Mouse (Mus musculus) v-Abl transformed pro-B cells (cell line): ENCODE results near the gene Scn8a.

Source experiments
- in situ Hi-C, 2 experiments: fragments of 400-800 bp; cut with MboI; formaldehyde crosslinking; loops; one replicate each; pipeline ENCODE4 v1.15.1; 2025; ENCODE audit not compliant: unreplicated experiment in 2 of 2

Scn8a gene

DNA sequence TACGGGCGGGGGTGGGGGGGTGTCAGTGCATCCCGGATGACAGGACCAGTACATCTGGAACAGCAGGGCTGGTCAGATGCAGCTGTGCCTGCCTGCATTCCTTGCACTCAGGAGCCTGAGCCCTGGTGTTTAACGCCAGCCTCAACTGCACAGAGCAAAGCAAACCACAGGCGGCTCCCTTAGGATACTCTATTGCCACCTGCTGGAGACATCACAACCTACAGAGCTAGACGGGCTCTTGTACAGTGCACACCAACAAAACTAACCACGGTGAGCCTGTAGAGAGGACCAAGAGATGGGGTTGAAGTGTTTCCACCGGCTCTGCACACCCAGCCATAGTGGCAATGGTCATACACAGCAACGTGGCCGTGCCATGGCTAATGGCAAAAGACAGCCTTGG, 186.6 kb downstream of the Scn8a start:
- in situ Hi-C loops = loop anchor here in 1 of 2 experiments (25.0 kb wide), 1 partner anchor 1494 kb away; no protein-coding TSS in a partner anchor

DNA sequence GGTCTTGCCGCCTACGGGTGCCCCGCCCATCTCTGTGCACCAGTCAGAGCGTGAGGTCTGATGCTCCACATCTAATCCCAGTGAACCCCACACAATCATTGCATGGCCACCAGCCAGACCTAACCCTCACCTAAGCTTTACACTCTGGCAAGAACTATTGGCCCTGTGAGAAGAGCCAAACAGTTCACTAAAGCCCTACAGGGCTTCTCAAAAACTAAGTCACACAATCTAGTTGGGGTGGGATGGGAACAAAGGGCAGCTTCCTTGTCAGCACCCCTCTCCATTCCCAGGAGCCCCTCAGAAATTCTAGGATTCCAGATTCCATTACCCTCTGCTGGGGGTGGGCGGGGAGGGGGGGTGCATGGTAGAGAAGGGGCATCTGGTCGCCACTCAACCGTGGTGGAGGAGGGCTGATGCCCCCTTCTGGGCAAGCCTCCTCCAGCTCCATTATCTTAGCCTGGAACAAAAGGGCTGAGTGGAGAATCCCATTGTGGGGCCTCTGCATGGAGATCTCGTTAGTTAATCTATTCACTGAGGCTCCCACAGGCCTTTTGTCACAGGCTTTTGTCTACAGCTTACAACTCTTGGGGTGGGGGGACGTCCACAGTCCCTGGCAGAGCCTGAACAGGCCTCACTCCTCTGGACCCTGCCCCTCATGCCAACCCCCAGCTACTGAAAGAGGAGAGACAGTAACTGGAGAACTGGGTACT, 190.1 kb downstream of the Scn8a start:
- in situ Hi-C loops = loop anchor here in 1 of 2 experiments (25.0 kb wide), 1 partner anchor 1497 kb away; no protein-coding TSS in a partner anchor

DNA sequence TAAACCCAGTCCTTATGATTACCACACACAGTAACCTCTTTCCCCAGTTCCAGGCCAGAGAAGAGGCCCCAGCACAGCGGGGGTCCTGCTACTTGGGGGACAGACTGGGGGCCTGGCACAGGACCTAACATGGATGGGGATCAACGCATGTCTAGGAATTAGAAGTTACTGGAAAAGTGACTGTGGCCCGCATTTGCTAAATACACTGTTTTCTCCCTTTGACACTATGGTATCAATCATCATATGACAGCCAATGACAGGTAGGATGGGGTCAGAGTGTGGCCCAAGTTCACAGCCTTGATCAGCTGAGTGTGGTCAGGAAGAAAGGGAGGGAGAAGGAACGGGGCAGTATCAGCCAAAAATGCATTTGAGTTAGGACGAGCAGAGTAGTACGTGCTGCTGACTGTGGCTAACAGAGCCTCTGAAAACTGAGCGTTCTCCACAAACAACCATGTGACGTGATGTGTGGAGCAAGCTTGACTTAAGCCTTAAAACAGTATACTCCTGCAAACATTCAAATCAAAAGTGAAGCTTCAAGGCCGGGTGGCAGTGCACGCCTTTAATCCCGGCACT, 190.7 kb downstream of the Scn8a start:
- in situ Hi-C loops = loop anchor here in 1 of 2 experiments (25.0 kb wide), 1 partner anchor 1498 kb away; no protein-coding TSS in a partner anchor

DNA sequence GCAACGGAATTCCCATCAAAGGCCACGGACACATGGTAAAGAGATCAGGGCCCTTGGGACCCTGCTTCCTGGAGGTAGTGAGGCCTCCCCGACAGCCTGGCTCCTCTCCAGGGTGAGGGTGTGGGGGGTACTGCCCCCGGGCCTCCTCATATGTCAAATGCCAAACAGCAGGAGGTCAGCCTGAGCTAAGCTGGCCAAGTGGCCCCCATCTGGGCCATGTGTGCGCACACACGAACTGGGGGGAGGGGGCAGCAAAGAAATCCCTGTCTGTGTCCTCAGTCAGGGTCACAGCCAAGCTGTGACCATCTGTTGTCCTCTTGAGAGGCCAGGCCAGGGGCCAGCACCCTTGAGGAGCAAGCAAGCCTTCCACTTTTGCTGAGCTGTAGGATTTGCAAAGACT, 195.4 kb downstream of the Scn8a start:
- in situ Hi-C loops = loop anchor here in 1 of 2 experiments (25.0 kb wide), 1 partner anchor 1503 kb away; no protein-coding TSS in a partner anchor

DNA sequence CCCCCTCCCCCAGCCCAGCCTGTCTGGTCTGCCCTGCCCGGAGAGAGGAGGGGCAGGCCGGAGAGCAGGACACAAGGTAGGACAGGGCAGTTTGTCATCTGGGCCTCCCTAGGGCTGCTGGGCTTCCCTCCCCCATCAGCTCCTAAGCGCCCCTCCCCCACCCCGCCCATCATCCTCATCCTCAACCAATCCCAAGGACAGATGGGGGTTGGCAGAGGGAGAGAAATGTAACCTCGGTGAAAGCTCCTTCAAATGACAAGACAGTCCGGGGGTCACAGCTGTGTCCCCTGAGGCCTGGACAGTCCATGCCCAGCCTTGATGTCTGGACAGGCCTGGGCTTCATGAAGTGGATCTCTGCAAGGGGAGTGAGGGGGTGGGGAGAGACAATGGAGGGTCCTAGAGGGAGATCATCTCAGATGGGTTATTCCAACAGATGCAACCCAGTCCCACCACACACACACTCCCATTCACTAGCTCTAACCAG, 196.7 kb downstream of the Scn8a start:
- in situ Hi-C loops = loop anchor here in 1 of 2 experiments (25.0 kb wide), 1 partner anchor 1504 kb away; no protein-coding TSS in a partner anchor

DNA sequence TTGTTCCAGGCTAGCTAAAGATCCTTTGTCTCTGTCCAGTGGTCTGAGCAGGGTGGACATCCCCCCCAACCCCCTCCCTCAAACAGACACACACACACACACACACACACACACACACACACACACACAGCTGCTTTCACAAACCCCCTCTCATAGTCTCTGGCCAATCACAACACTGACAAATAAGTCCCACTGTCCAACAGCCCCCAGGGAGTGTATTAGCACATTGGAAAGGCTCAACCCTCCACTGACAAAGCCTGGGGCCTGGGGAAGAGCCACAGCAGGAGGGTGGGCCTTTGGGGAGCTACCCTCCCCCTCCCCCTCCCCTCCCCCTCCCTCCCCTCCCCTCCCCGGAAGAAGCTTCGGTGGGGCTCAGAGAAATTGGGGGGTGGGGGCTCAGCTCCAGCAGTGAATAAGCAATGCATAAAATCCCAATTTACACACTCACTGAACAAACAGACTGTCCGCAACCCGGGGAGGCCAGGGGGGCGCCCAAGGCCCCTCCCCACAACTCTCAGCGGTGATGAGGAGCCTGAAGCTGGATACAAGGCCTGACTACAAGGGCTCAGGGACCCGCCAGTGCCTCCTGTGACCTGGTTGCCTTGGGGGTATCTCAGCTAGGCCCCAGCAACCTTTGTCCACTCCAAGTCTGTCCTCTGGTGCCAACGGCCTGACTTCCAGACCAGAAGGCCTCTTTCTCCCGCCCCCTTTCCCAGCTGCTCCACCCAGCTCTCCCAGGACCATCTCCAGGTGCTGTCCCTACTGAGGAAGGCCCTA, 197.4 kb downstream of the Scn8a start:
- in situ Hi-C loops = loop anchor here in 1 of 2 experiments (25.0 kb wide), 1 partner anchor 1505 kb away; no protein-coding TSS in a partner anchor

DNA sequence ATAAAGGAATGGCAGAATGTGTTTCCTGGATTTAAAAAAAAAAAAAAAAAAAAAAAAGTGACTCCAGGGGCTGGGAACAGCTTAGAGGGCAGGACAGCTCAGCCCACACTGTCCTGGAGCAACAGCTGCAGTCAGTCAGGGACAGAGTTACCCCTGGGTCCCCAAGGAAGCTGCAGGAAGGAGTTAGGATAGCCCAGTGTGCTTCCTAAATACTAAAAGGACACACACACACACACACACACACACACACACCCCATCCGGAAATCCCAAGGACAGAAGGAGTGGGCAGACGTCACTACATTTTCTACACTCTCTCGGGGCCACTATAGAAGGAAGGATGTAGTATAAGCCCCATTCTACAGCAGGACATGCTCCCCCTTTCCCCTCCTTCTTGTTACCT, 198.4 kb downstream of the Scn8a start:
- in situ Hi-C loops = loop anchor here in 1 of 2 experiments (25.0 kb wide), 1 partner anchor 1506 kb away; no protein-coding TSS in a partner anchor

DNA sequence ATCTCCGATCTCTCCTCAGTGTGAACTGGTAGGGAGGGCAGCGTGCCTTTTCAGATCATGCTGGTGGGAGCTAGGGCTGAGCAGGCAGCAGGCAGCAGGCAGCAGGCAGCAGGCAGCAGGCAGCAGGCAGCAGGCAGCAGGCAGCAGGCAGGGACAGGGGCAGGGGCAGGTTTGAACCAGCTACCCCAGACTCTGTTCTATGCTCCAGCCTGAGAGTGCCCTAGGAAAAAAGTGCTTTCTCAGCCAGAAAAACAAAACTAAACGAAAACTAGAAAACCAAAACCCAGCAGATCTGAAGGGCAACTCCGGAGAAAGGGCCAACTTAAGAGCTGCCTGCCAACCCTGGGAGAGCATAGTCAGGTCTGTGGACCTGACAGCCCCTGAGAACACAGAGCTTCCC, 199.0 kb downstream of the Scn8a start:
- in situ Hi-C loops = loop anchor here in 1 of 2 experiments (25.0 kb wide), 1 partner anchor 1506 kb away; no protein-coding TSS in a partner anchor

DNA sequence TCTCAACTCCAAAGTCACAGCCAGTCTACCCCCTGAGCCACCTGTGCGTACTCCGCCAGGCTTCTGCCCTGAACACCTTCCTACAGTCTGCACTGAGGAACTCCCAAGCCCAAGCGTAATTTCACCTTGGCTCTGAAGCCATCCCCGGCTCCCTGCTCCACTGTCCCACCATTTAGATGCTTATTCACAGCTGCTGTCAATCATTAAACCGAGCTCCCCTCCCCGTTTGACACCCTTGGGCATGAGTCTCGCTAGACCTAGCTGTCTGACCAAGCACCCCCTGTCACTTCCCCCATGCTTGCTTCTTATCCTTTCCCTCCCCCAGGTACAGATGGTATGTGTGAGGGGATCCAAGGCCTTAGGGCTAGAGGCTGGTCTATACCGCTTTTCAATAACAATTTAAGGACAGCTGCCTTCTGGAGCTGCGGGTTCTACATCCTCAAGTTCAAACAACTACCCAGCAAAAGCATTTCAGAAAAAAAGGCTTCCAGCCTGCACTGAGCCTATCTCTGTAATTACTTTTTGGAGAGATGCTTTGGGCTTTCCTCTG, 200.1 kb downstream of the Scn8a start:
- in situ Hi-C loops = loop anchor here in 1 of 2 experiments (25.0 kb wide), 1 partner anchor 1507 kb away; no protein-coding TSS in a partner anchor

DNA sequence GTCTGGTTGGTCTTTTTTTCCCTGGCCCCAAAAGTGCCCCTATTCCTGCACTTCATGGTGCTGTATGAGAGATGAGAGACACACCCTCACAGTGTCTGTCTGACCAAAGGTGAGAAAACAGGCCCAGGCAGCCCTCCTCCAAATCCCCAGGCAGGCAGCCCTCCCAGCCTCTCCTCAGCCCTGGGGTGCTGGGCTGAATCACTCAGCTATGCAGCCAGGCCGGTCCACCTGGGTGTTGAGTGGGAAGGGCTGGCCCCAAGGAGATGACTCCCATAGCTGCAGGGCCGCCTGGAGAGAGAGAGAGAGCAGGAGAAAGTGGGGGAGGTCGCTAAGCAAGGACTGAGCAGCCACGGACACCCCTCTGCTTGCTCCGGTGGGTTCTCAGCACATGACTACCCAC, 201.1 kb downstream of the Scn8a start:
- in situ Hi-C loops = loop anchor here in 1 of 2 experiments (25.0 kb wide), 1 partner anchor 1508 kb away; no protein-coding TSS in a partner anchor

DNA sequence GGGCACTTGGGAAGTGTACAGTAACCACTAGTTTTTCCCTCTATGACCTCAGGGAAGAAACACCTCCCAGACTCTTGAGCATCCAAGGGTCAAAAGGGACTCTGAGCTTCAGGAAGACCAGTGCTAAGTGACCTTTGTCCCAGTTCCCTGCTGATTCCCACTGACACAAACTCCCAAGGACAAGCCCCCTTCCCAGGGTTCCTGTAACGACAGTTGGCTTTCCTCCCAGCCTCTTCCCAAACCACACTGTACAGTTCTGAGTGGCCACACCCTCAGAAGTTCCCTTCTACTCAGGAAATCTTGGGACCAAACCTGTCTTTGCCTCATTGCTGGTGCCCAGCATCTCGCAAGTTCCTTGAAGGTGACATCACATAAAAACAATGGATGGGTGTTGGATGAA, 203.1 kb downstream of the Scn8a start:
- in situ Hi-C loops = loop anchor here in 1 of 2 experiments (25.0 kb wide), 1 partner anchor 1510 kb away; no protein-coding TSS in a partner anchor

DNA sequence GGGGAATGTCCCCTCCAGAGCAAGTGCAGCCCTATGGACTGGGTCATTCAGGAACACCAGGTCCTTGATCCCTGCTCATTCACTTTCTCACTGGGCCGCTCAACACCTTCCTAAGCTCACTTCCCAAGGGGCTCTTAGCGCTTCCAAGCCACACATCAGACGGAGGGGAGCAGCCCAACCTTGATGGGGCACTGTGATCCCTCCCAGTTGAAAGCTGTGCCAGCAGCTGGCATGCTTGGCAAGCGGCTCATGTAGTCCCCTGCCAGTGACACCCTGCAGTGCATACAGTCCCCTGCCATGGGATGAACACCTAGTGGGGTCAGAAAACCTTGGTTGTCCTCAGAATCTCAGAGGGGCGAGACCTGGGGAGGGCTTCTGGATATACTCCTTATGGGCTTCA, 204.4 kb downstream of the Scn8a start:
- in situ Hi-C loops = loop anchor here in 1 of 2 experiments (25.0 kb wide), 1 partner anchor 1512 kb away; no protein-coding TSS in a partner anchor

DNA sequence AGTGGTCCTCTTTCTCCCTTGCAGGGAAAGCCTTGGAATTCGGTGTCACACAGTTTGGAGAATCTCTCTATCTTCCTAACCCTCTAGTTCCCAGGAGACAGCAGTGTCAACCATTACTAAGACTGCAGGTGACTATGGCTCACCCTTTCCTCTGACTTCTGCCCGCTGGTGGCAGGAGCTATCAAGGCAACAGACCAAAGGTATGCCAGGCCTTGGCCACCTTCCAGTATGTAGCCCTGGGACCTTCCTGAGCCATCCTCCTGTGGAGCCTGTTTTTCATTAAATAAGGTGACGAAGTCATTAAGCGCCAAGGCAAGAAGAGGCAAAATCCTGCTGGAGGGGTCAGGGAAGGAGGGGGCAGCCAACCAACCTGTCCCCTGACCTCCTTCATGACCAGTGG, 205.5 kb downstream of the Scn8a start:
- in situ Hi-C loops = no loop called here

DNA sequence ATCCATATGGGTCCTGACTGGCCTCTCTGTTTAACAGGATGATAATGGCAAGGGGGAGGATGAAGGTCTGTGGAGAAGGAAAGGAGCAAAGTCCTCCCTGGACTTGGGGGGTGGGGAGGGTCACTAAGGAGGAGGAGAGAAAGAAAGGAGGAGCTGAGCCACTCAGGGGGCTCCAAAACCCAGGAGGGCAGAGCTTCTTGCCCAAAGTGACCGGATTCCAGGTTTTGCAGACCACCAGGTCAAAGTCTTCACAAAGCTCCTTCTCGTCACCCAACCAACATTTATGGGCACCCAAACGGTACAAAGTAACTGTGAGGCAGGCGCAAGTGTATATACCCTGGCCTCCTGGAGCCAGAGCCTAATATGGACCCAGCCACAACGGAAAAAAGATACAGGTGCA, 206.0 kb downstream of the Scn8a start:
- in situ Hi-C loops = no loop called here

DNA sequence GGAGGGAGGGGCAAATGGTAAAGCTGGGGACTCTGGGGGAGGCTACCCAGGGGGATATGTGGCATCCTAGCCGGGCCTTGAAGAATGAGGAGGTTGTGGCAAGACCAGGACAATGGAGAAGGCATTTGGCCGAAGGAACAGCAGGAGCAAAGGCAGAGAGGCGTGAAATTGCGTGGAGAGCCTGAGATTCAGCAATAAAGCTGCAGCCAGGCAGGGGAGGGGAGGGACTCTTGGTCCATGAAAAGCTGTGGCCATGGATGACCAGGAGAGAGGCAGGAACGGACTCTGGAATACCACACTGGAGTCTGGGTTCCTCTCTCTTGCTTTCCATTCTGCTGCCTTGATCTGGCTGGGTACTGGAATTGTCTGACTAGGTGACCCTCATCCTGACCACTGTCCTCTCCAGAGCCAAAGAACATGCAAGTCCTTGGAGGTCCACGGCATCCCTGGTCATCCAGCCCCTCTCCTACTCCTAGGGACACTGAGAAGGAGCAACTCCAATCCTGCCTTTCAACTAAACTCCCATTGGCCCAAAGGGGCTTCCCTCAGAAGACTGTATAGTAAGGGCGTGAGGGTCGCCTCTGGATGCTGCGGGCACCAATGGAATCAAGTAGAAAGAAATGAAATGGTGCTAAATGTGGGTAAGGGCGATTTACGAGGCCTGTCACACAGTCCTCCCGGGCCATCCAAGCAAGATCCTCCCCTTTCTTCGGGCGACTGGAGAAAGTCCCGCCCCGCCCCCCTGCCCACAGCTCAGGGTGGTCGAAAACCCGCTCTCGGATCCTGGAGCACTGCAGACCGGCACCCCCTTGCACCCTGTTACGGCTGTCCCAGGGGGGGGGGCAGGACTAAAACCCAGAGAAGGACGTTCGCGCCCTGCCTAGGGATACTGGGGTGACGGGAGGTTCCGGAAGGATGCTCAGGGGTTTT, 206.7 kb downstream of the Scn8a start:
- in situ Hi-C loops = no loop called here

DNA sequence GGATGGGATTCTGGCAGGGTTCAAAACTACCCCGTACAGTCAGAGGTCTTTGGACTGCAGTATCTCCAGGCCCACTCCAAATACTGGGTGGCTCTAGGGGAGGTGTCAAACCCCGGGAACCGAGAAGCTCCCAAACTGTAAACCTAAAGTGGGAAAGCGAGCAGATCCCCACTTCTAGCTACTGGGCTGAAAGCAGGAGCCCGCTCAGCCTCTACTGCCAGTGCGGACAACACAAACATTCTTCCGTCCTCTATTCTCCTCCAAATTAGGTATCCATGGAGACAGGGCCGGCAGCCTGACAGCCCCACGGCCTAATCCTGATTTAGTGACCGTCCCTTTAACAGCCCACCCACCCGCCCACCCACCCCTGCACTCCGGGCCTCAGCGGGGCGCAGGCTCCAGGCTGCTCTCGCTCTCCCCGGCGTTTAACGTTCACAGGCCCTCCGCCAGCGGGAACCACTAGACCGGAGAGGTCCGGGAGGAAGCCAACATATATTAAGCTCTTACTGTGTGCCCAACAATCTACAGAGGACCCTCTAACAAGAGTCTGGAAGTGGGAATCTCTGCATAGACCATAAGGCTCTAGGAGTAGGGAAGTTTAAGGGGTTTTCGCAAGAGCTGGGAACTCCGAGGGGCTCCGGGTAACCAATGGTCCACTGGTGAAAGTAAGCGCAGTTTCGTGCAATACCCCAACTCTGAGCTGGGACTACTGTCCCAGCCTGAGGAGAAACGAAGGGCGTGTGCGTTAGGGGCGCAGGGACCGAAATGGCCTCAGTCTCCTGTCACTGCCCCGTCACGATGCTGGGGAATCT, 207.5 kb downstream of the Scn8a start:
- in situ Hi-C loops = no loop called here

DNA sequence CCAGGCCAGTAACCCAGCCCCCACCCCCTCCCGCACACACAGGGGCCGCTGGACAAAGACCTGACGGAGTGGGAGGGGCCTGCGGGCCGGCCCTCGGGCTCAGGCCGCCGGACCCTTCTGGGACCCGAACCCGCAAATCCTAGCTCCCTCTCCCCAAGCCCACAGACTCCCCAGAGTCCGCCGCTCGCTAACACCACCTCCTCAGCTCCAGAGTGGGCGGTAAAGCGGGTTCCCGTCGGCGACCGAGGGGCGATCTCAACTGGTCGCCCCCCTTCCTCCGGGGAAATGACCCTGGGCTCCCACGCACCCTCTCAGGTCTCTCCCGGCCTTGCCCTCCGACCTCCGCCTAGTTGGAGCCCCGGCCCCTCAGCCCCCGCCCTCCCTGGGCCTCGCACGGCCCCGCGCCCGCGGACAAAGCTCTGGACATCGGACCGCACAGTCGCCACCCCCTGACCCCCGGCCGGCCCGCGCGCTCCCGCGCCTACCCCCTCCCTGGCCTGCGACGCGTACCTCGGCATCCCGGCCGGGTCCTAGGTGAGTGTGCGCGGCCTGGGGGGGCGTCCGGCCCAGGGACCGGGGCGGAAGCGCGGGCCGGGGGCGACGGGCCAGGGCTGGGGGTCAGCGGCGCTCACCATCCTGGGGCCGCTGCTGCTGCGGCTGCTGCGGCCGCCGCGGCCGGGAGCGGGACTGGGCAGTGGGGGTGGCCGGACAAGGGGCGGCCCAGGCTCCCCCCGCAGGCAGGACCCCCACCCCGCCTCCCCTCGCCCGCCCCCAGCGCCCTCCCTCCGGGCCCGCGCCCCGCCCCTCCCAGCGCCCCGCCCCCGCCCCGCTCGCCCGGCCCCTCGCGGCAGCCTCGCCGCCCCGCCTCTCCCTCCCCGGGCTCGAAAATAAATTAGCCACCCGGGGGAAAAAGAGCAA, 208.4 kb downstream of the Scn8a start, which contains the start of gene Fignl2:
TSS of gene Fignl2 (minus strand) at position 755 of the 918 bp plus-strand sequence.
- in situ Hi-C loops = no loop called here
